Mouse (Mus musculus) midbrain, embryonic 11.5 days (tissue): ENCODE measurements at regions not wholly inside any gene's neighbourhood (a gene's known extent, or its start where the extent isn't known, plus 50 kb on each side); places are given as distances from the start of the nearest gene placed in this dataset.

Experiments
- ATAC-seq: fragments of 200-750 bp; cut with Nextera tagmentation; 2 replicates; pipeline ENCODE4 v1.8.0; 2017; ENCODE audit warnings: moderate TSS enrichment, moderate library complexity; ENCODE audit not compliant: low FRiP score
- DNase-seq: peaks from one replicate; pipeline ENCODE4 v3.0.0; 2015; ENCODE audit warnings: low spot score; ENCODE audit errors: missing footprints
- H3K27ac ChIP-seq: fragments of 300-500 bp; sonication (generic); 2 replicates; pipeline ENCODE4 v1.5.1; 2014; ENCODE audit warnings: low read depth, low read length
- H3K27me3 ChIP-seq: fragments of 300-500 bp; sonication (generic); 2 replicates; pipeline ENCODE4 v1.6.1; 2014; ENCODE audit warnings: mild to moderate bottlenecking, low read length, moderate library complexity, mixed read lengths; ENCODE audit not compliant: control insufficient read depth, insufficient read depth
- H3K36me3 ChIP-seq: fragments of 300-500 bp; sonication (generic); 2 replicates; pipeline ENCODE4 v1.6.1; 2014; ENCODE audit warnings: mild to moderate bottlenecking, low read length, moderate library complexity, mixed read lengths; ENCODE audit not compliant: control insufficient read depth, insufficient read depth
- H3K4me1 ChIP-seq: fragments of 300-500 bp; sonication (generic); 2 replicates; pipeline ENCODE4 v1.6.1; 2014; ENCODE audit warnings: low read length; ENCODE audit not compliant: control insufficient read depth, insufficient read depth
- H3K4me2 ChIP-seq: fragments of 300-500 bp; sonication (generic); 2 replicates; pipeline ENCODE4 v1.6.1; 2014; ENCODE audit warnings: mild to moderate bottlenecking, moderate library complexity
- H3K4me3 ChIP-seq: fragments of 300-500 bp; sonication (generic); 2 replicates; pipeline ENCODE4 v1.5.1; 2014; ENCODE audit warnings: low read depth, low read length
- H3K9ac ChIP-seq: fragments of 300-500 bp; sonication (generic); 2 replicates; pipeline ENCODE4 v1.6.1; 2014; ENCODE audit warnings: low read length
- H3K9me3 ChIP-seq: fragments of 300-500 bp; sonication (generic); 2 replicates; pipeline ENCODE4 v1.6.1; 2016; ENCODE audit warnings: low read length; ENCODE audit not compliant: control insufficient read depth
- WGBS: fragments of 180-500 bp; shearing (Covaris S2); extraction: QIAGEN DNeasy Blood & Tissue Kit; methylation state at CpG from one replicate; pipeline ENCODE4 v1.1.7; 2014; 5-methylcytosine and 5-hydroxymethylcytosine counted together

DNA sequence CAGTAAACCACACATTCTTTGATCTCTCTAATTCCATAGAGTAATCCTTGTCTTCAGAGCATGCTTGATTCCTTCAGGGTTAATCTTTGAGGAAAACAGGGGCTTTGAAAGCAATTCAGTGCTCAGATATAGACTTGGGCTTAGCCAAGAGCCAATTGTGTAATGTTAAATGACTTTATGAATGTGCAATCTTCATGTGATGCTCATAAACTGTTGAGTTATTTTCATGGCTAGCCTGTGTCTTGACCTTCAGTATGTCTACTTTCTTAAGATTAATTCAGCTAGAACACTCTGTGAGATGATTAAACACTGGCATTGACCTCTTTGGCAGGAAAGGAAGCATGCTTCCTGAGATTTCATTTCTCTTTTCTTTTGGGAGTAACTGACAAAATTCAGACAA, 147.8 kb downstream of the Gabrg2 start:
- Histone ChIP-seq H3K4me3 (no peak overlapping the region), H3K27ac (no peak overlapping the region), H3K4me1 (no peaks in the 10 kb centered on the region), H3K9me3 (no peaks in the 10 kb centered on the region), H3K9ac (no peak overlapping the region), H3K27me3 (no peaks in the 10 kb centered on the region), H3K4me2 (no peak overlapping the region), H3K36me3 (no peaks in the 10 kb centered on the region)
- ATAC-seq: no peak
- DNase-seq: no peak

DNA sequence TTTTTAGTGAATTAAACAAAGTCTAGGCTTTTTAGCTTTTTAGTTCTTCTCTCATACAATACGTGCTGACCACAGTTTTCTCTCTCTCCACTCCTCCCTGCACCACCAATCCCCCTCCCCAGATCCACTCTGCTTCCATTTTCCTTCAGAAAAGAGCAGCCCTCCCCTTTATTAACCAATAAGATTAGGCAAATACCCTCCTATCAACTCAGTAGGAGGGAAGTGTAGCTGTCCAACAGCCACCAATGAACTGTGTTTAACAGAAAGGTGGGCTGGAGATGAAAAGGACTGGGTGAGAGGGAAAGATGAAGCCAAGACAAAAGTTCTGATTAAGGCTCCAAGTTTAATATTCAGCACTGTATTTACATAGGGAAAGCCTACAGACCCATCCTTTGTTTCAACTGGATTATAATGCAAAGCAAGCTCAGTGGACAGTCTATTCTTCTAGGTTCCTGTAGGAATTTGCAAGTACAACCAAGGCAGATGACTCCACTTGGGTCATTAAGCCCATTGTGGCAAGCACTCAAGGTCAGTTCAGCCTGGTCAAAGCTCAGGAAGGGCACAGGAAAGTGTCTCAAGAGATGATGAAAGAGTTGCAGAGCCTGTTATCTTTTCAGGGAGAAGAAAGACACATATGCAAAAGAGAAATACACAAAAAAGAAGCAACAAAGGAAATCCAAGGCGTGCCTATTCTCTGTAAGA, 174.5 kb downstream of the Gabrg2 start:
- Histone ChIP-seq H3K9ac (no peak overlapping the region), H3K27me3 (no peaks in the 10 kb centered on the region), H3K4me1 (peaks cover 4% of the 10 kb centered on the region; the same call in 1 of the 2 replicates), H3K4me2 (no peak overlapping the region), H3K9me3 (no peaks in the 10 kb centered on the region), H3K4me3 (no peak overlapping the region), H3K27ac (no peak overlapping the region), H3K36me3 (no peaks in the 10 kb centered on the region)
- 29% methylated on average over 2 of the region's 2 CpGs for WGBS
- ATAC-seq (peak; percentile 87), DNase-seq (no peak)

DNA sequence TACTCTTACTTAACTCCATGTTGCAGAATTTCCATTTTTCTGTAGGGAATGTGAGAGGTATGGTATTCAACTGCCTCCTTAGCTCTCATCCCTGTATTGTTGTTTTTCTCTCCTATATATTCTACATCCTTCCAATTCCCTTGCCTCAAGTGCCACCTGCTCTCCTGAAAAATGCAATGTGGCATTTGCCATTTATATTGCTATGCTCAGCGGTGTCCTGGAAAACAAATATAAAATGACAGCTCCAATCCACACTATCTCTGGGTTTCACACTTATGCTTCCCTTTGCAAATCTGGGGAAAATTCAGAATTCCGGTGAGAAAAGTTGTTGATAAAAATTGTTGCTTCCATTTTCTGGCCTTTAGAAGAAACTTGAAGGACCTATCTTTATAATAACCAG, 182.6 kb downstream of the Gabrg2 start:
- Histone ChIP-seq H3K27ac (no peak overlapping the region), H3K4me1 (no peaks in the 10 kb centered on the region), H3K27me3 (no peaks in the 10 kb centered on the region), H3K4me3 (no peak overlapping the region), H3K36me3 (no peaks in the 10 kb centered on the region), H3K4me2 (no peak overlapping the region), H3K9ac (no peak overlapping the region), H3K9me3 (no peaks in the 10 kb centered on the region)
- WGBS: 90% methylated on average over 2 of the region's 2 CpGs
- ATAC-seq (no peak), DNase-seq (no peak)

DNA sequence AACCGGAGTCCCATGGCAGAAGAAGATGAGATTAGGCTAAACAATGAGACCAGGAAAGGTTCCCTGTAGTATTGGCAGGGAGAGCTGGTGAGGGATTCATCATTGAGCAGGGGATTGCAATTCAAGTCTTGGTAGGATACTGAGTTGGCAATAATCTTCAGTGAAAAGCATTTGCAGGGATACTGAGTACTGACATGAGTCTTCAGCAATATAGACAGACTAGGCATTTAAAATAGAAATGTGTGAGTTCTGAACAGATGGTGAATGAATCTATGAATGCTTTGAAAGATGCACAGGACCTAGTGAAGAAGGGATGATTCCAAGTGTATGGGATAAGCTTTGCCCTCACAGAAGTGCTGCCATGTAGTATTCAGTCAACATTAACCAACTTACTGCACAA, 187.7 kb downstream of the Gabrg2 start:
- Histone ChIP-seq H3K36me3 (no peaks in the 10 kb centered on the region), H3K9ac (no peak overlapping the region), H3K4me2 (no peak overlapping the region), H3K27ac (no peak overlapping the region), H3K27me3 (no peaks in the 10 kb centered on the region), H3K4me3 (no peak overlapping the region), H3K4me1 (no peaks in the 10 kb centered on the region), H3K9me3 (no peaks in the 10 kb centered on the region)
- no peak for ATAC-seq
- 79% methylated on average over 1 of the region's 1 CpGs for WGBS
- DNase-seq: no peak

DNA sequence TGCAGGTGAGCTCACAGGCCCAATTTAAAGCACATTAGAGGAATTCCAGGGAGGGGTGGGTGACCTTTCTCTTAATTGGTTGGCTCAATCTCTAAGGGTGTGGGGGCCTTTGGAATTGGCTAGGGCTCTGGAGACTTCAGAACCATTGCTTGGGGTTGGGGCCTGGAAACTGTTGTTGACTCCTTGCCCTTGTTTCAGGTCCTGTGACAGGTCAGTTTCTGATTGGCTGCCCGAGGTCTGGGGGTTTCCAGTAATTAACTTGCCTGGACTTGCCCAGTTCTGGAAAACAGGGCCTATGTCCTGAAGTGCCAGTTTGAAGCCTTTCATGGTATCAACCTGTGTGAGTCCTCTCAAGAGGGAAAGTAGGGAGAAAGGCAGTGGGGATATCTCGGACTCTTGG, 191.8 kb downstream of the Gabrg2 start:
- H3K27ac ChIP-seq: no peak overlapping the region
- no peak overlapping the region for H3K4me3 ChIP-seq
- no peak for ATAC-seq
- DNase-seq: no peak
- H3K9me3 ChIP-seq: no peaks in the 10 kb centered on the region
- no peaks in the 10 kb centered on the region for H3K4me1 ChIP-seq
- no peaks in the 10 kb centered on the region for H3K36me3 ChIP-seq
- H3K4me2 ChIP-seq: no peak overlapping the region
- no peaks in the 10 kb centered on the region for H3K27me3 ChIP-seq
- WGBS: 84% methylated on average over 2 of the region's 2 CpGs
- H3K9ac ChIP-seq: no peak overlapping the region

DNA sequence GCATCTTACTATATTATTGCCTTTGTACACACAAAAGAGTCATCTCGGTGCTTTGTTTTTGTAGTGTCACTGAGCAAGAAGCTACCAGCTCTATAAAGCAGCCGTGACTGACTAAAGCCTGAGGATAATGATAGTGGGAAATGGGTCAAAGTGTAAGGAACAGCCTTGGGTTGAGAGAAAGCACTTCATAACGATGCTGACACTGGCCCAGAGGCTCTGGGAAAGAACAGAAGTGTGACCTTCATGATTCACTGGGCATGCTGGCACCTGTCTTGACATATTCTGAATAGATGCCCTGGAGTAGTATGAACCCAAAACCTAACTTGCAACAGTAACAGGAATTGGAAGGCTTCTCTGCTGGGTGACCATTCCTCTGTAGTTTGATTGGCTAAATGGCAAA, 208.5 kb downstream of the Gabrg2 start:
- Histone ChIP-seq H3K4me2 (no peak overlapping the region), H3K27me3 (no peaks in the 10 kb centered on the region), H3K36me3 (no peaks in the 10 kb centered on the region), H3K9me3 (no peaks in the 10 kb centered on the region), H3K4me3 (no peak overlapping the region), H3K27ac (no peak overlapping the region), H3K9ac (no peak overlapping the region), H3K4me1 (no peaks in the 10 kb centered on the region)
- ATAC-seq (no peak), DNase-seq (no peak)
- WGBS: 78% methylated on average over 3 of the region's 3 CpGs
